Mouse (Mus musculus) hindbrain, embryonic 16.5 days (tissue): ENCODE measurements around the gene Slc12a7. TPM values are rescaled to one million over a fixed set of nuclear protein-coding genes. Genes with fewer than 3 reads are reported as not detected.

ENCODE experiments used
- ATAC-seq: fragments of 200-750 bp; cut with Nextera tagmentation; 2 replicates; pipeline ENCODE4 v1.8.0; 2017; ENCODE audit warnings: moderate TSS enrichment, moderate library complexity
- H3K27ac ChIP-seq: fragments of 300-500 bp; sonication (generic); 2 replicates; pipeline ENCODE4 v1.5.1; 2014; ENCODE audit warnings: low read depth, mild to moderate bottlenecking, control low read depth, low read length, moderate library complexity
- H3K27me3 ChIP-seq: fragments of 300-500 bp; sonication (generic); replicated peaks from 2 replicates; pipeline ENCODE4 v1.6.1; 2014; ENCODE audit warnings: low read length; ENCODE audit not compliant: control insufficient read depth, insufficient read depth
- H3K36me3 ChIP-seq: fragments of 300-500 bp; sonication (generic); 2 replicates; pipeline ENCODE4 v1.6.1; 2014; ENCODE audit warnings: mild to moderate bottlenecking, low read length, moderate library complexity, mixed read lengths; ENCODE audit not compliant: control insufficient read depth, insufficient read depth
- H3K4me1 ChIP-seq: fragments of 300-500 bp; sonication (generic); 2 replicates; pipeline ENCODE4 v1.6.1; 2014; ENCODE audit warnings: low read depth, low read length; ENCODE audit not compliant: control insufficient read depth, insufficient read depth
- H3K4me2 ChIP-seq: fragments of 300-500 bp; sonication (generic); 2 replicates; pipeline ENCODE4 v1.6.1; 2014; ENCODE audit warnings: mild to moderate bottlenecking, low read length, control low read depth, moderate library complexity
- H3K4me3 ChIP-seq: fragments of 300-500 bp; sonication (generic); 2 replicates; pipeline ENCODE4 v1.5.1; 2014; ENCODE audit warnings: mild to moderate bottlenecking, low read length, control low read depth, moderate library complexity
- H3K9ac ChIP-seq: fragments of 300-500 bp; sonication (generic); 2 replicates; pipeline ENCODE4 v1.6.1; 2014; ENCODE audit warnings: low read depth, mild to moderate bottlenecking, control low read depth, low read length, moderate library complexity
- H3K9me3 ChIP-seq: fragments of 300-500 bp; sonication (generic); 2 replicates; pipeline ENCODE4 v1.6.1; 2014; ENCODE audit warnings: mild to moderate bottlenecking, low read length, moderate library complexity; ENCODE audit not compliant: control insufficient read depth
- WGBS: fragments of 180-500 bp; shearing (Covaris S2); extraction: QIAGEN DNeasy Blood & Tissue Kit; methylation state at CpG from one replicate; pipeline ENCODE4 v1.1.7; 2014; 5-methylcytosine and 5-hydroxymethylcytosine counted together
- polyA plus RNA-seq: library from polyadenylated mRNA; unstranded; fragments of >200 nt; fragmentation: Nextera tagmentation; extraction: Ambion mirVana; gene quantifications from 2 replicates; pipeline ENCODE4 v1.2.1, GENCODE M21; 2015

Slc12a7 gene
- polyA plus RNA-seq, 1 experiment from 2014 or later: 7.7 TPM

GRCm38 (mm10) chr13:73833809-73834208, 100.9 kb downstream of the Slc12a7 start:
- H3K27ac ChIP-seq: no peak overlapping the region
- no peak for ATAC-seq
- no peak overlapping the region for H3K9ac ChIP-seq
- no peak overlapping the region for H3K4me3 ChIP-seq
- H3K9me3 ChIP-seq: no peaks in the 10 kb centered on the region
- 64% methylated on average over 12 of the region's 12 CpGs for WGBS
- no peaks in the 10 kb centered on the region for H3K27me3 ChIP-seq
- H3K36me3 ChIP-seq: no peaks in the 10 kb centered on the region
- H3K4me1 ChIP-seq: peaks cover 7% of the 10 kb centered on the region
- no peak overlapping the region for H3K4me2 ChIP-seq

- Histone ChIP-seq H3K4me2 (no peak overlapping the region), H3K4me1 (peaks cover 7% of the 10 kb centered on the region), H3K27me3 (no peaks in the 10 kb centered on the region), H3K9ac (no peak overlapping the region), H3K4me3 (no peak overlapping the region), H3K27ac (no peak overlapping the region), H3K36me3 (no peaks in the 10 kb centered on the region), H3K9me3 (no peaks in the 10 kb centered on the region)
- 64% methylated on average over 4 of the region's 4 CpGs for WGBS
- ATAC-seq: no peak
Observed at GRCm38 (mm10) chr13:73835791-73836190, 102.9 kb downstream of the Slc12a7 start.

- H3K36me3 ChIP-seq: no peaks in the 10 kb centered on the region
- H3K4me3 ChIP-seq: no peak overlapping the region
- peaks cover 7% of the 10 kb centered on the region for H3K4me1 ChIP-seq
- H3K9ac ChIP-seq: no peak overlapping the region
- 81% methylated on average over 6 of the region's 6 CpGs for WGBS
- no peaks in the 10 kb centered on the region for H3K9me3 ChIP-seq
- no peak overlapping the region for H3K27ac ChIP-seq
- H3K4me2 ChIP-seq: no peak overlapping the region
- ATAC-seq: no peak
- no peaks in the 10 kb centered on the region for H3K27me3 ChIP-seq
Observed at GRCm38 (mm10) chr13:73836491-73836890, 103.6 kb downstream of the Slc12a7 start.

- 88% methylated on average over 8 of the region's 8 CpGs for WGBS
- peaks cover 7% of the 10 kb centered on the region for H3K4me1 ChIP-seq
- H3K36me3 ChIP-seq: no peaks in the 10 kb centered on the region
- H3K4me3 ChIP-seq: no peak overlapping the region
- no peaks in the 10 kb centered on the region for H3K9me3 ChIP-seq
- H3K4me2 ChIP-seq: no peak overlapping the region
- no peak overlapping the region for H3K9ac ChIP-seq
- no peak overlapping the region for H3K27ac ChIP-seq
- no peaks in the 10 kb centered on the region for H3K27me3 ChIP-seq
- no peak for ATAC-seq
Observed at GRCm38 (mm10) chr13:73837708-73838107, 104.8 kb downstream of the Slc12a7 start.

GRCm38 (mm10) chr13:73839137-73839548, 106.2 kb downstream of the Slc12a7 start:
- WGBS: 62% methylated on average over 11 of the region's 11 CpGs
- H3K4me3 ChIP-seq: no peak overlapping the region
- H3K4me1 ChIP-seq: peaks cover 7% of the 10 kb centered on the region
- no peak overlapping the region for H3K9ac ChIP-seq
- H3K36me3 ChIP-seq: no peaks in the 10 kb centered on the region
- peak; percentile 78 for ATAC-seq
- H3K4me2 ChIP-seq: no peak overlapping the region
- H3K27me3 ChIP-seq: no peaks in the 10 kb centered on the region
- no peak overlapping the region for H3K27ac ChIP-seq
- no peaks in the 10 kb centered on the region for H3K9me3 ChIP-seq

GRCm38 (mm10) chr13:73839740-73840139, 106.8 kb downstream of the Slc12a7 start:
- peak; percentile 1; the same call in 1 of the 2 replicates for ATAC-seq
- H3K9me3 ChIP-seq: no peaks in the 10 kb centered on the region

GRCm38 (mm10) chr13:73842696-73843095, 109.8 kb downstream of the Slc12a7 start:
- ATAC-seq: no peak
- Histone ChIP-seq H3K27me3 (no peaks in the 10 kb centered on the region; the same call in 1 of the 2 replicates), H3K9me3 (no peaks in the 10 kb centered on the region), H3K4me3 (no peak overlapping the region), H3K9ac (no peak overlapping the region), H3K4me1 (peaks cover 6% of the 10 kb centered on the region), H3K36me3 (no peaks in the 10 kb centered on the region), H3K4me2 (no peak overlapping the region), H3K27ac (no peak overlapping the region)

More at GRCm38 (mm10) chr13:73839740-73840139, 106.8 kb downstream of the Slc12a7 start:
- H3K4me1 ChIP-seq: peaks cover 7% of the 10 kb centered on the region
- H3K27ac ChIP-seq: no peak overlapping the region
- no peak overlapping the region for H3K4me3 ChIP-seq
- H3K36me3 ChIP-seq: no peaks in the 10 kb centered on the region
- H3K9ac ChIP-seq: no peak overlapping the region
- no peaks in the 10 kb centered on the region; the same call in 1 of the 2 replicates for H3K27me3 ChIP-seq
- 85% methylated on average over 4 of the region's 4 CpGs for whole genome bisulfite sequencing
- H3K4me2 ChIP-seq: no peak overlapping the region

- Histone ChIP-seq H3K27me3 (peaks cover 2% of the 10 kb centered on the region; the same call in 1 of the 2 replicates), H3K4me1 (peaks cover 6% of the 10 kb centered on the region), H3K9ac (peak overlapping the region; percentile 82), H3K4me3 (peak overlapping the region; percentile 72), H3K9me3 (no peaks in the 10 kb centered on the region), H3K36me3 (no peaks in the 10 kb centered on the region), H3K4me2 (peak overlapping the region; percentile 93), H3K27ac (no peak overlapping the region)
- under 1% methylated on average over 40 of the region's 65 CpGs for WGBS
- peak; percentile 79 for ATAC-seq
Observed at GRCm38 (mm10) chr13:73846589-73847464, 113.9 kb downstream of the Slc12a7 start.

GRCm38 (mm10) chr13:73847465-73847836, 114.6 kb downstream of the Slc12a7 start, which contains the start of gene Nkd2:
Gene Nkd2 (minus strand): TSS chr13:73847631.
- Histone ChIP-seq H3K36me3 (no peaks in the 10 kb centered on the region), H3K4me1 (peaks cover 6% of the 10 kb centered on the region), H3K4me2 (peak within 1 kb of the TSS; percentile 93), H3K27me3 (peaks cover 2% of the 10 kb centered on the region; the same call in 1 of the 2 replicates), H3K9me3 (no peaks in the 10 kb centered on the region), H3K9ac (peak within 1 kb of the TSS; percentile 82), H3K27ac (no peak within 1 kb of the TSS), H3K4me3 (peak within 1 kb of the TSS; percentile 72)
- ATAC-seq: peak; percentile 88
- under 1% methylated on average over 31 of the region's 38 CpGs for WGBS
